Mouse (Mus musculus) liver (tissue): ENCODE data around the gene Dclre1b.

Experiments used
- DNase-seq: peaks from one replicate; pipeline ENCODE4 v3.0.0-alpha.2; 2020; ENCODE audit warnings: mixed read lengths

Dclre1b gene

DNA sequence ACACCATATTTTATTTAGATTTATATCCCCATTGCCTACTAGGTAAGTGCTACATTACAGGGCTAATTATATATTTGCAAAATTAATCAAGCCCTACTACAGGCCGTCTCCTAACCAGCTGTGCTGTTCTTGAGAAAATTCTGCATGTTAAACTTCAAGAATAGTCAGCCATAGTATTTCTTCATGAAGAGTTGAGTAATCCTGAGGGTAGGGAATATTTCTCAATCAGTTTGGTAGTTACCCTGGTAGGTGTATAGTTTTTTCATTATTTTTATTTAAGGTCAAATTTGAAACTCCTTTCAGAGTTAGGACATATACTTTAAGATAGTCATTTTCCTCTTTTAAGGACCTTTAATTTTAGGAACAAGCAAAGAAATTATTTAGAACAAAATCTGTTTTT is 3.6 kb downstream of the Dclre1b start:
- no peak for DNase-seq

DNA sequence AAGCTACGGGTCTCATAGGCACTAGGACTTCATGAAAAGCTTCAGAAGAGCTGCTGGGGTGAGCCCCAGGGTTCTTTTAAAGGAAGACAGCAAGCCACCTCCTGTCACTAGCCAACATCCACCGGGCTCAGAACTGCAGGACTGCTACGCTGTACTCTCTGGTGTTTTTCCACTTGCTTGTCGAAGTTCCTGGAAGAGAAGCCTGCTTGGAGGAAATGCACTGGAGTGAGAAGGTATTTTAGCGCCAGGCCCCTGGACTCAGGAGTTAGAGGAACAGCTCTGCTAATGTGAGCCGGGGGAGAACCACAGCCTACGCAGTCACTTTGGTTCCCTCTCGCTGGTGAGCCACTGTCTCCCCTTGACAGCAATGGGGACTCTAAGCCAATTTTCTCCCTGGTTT is 6.4 kb downstream of the Dclre1b start:
- no peak for DNase-seq

DNA sequence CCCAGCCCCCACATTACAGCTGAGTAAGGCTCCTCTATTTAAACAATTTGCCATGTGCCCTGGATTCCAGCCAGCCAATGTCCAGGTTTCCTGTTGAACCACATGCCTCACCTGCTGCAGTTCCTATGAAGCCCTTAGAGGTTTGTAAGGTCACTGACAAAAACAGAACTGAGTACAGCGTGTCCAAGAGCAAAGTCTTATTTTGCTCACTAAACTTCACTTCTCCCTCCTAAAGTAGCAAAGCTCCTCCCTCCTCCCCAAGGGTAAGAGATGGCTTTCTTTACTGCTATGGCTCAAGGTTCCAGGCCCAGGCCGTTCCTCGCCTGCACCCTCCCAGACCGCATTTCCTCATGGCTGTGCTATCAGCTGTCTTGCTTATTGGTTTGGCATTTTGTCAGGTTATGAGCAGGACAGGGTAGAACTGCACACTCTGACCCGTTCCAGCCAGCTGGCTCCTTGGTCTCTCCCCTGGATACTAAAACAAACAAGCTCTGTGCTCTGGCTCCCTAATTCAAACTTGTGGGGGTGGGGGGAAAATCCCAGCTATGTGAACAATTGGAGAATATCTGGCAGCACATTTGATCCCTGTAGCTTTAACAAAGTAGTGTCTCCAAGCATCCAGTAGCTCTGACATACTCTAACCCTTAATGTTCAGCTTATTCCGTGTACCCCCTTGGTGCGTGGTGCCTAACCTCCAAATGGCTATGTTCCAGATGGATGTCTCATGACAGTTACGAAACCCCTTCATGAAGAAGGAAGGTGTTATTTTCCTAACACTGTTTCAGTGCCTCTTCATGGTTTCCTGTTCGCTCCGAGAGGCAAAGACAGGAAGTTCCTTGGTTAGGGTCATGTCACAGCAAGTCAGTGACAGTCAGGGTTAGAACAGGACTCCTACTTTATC is 7.4 kb downstream of the Dclre1b start:
- DNase-seq = peak; percentile 70

DNA sequence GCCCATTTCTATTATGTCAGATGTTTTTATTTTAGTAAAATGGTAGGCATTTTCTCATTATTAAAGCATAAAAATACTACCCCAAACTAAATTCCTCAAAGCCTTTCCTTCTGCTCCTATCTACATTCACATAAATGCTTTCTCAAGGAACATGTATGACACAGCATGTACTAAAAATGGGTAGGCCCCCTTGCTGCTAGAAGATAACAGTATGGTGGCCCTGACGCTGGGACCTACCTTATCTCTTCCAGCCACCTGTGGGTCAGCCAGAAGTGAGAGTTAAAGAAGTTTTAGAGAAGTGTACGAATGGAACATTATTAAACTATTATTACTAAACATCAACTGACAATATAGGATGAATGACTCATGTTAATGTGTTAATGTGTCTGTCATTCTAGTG is 9.7 kb downstream of the Dclre1b start:
- peak; percentile 84 for DNase-seq

DNA sequence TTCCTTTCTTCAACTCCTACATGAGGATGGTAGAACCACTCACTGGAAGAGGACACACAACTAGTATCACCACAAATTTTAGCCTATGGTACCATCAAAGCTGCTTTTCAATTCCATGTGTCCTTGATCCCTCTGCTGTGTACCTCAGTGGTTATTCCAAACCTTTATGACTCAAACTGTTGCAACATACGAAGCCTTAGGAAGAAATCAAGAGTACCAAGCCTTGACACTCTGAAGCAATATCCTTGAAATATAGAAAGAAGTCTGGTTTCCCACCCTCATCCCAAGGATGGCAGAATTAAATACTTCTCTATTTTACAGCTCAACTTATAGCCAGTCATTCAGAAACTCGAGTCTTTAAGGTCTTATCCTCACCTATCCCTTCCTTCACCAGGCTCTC is 12.9 kb downstream of the Dclre1b start:
- no peak for DNase-seq

DNA sequence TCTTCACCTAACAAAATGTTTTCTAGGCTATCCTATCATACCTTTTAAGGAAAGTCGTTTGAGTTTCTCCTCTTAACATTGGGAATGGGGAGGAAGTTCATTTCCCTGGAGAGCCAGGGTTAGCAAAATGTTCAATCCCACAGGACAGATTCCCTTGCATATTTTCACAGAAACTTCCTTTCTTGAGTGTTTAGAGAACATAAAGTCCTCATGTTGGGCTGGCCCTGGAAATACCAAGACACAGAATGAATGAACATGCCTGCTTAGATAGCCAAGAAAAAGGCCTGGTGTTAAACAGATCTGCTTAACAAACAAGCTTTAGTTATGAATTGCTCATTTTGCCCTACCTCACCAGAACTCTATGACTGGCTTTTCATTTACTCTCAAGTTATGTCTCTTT is 16.7 kb downstream of the Dclre1b start:
- no peak for DNase-seq

DNA sequence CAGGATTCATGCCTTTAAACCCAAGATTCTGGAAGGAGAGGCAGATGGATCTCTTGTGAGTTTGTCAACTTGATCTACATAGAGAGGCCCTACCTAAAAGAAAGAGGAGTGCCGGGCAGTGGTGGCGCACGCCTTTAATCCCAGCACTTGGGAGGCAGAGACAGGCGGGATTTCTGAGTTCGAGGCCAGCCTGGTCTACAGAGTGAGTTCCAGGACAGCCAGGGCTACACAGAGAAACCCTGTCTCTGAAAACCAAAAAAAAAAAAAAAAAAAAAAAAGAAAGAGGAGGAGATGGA is 17.2 kb downstream of the Dclre1b start:
- DNase-seq = peak; percentile 34

DNA sequence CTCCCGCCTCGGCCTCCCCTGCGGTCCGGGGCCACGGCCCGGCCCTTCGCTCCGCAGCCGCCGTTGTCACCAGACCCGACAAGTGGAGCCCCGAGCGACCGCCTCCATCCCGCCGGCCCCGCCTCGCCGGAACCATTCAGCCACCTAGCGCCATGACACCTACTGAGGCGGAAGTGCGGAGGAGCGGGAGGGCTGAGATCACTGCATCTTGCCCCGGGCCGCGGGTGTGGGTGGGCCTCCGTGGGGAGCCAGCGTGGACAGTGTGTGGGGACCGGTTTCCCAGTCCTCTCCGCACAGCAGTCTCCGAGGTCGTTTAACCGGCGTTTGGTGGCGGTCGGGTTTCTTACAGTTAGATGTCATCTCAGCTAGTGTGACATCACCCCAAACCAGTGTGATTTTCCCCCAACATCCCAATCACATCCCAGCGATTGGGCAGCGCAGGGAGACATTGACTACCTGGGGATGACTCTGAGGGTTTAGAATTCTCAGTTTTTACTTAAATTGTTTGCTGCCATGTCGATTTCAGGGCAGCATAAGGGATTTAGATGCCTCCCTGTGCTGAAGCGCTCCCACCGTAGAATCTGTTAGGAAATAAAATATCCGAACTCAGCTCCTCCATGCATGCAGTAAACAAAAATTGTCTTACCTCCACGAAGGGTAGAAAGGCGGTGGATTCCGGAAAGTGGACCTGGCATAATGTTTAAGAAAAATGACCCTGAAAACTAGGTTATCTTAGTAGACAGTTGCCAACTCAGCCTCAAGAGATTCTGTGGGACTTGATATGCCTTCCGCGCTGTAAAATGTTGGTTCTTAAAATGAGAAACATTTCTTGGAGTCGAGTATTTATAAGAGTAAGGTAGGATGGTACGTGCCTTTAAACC is 17.8 kb downstream of the Dclre1b start, which contains the start of gene Hipk1:
Gene Hipk1, minus strand, starts transcription at position 334 of the 881 bp plus-strand sequence.
- DNase-seq = peak; percentile 96

DNA sequence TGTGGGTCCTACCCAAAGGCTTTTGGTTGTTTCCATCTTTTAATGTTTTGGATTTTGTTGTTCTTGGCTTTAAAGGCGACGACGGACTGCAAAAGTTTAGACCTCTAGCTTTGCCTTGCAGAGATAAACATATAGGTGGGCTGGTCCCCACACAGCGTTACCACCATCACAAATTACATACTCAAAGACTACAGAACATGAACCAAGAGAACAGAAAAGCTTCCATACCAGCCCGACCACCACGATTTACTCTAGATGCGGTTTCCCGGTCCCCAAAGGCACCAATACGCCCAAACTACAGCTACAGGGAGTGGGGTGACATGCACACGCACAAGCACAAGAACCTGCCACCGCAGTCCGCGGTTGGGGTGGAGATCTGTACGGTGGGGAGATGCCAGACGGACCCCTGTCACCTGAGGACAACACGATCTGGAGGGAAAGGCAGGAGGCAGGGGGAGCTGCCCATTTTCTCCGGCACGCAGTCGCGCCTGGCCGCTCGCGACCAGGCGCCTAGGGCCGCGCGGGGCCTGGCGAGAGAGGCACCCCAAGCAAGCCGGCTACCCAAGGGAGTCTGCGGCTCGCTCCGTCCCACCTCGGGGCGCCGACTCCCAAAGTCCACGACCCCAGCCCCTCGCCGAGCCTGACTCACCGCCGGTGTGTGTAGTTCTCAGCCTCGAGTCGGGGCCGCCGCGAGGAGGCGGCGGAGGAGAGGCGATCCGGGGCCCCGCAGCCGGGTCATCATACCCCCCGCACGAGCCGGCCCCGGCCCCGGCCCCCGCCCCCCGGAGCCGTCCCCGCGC is 18.7 kb downstream of the Dclre1b start:
- peak; percentile 59 for DNase-seq

DNA sequence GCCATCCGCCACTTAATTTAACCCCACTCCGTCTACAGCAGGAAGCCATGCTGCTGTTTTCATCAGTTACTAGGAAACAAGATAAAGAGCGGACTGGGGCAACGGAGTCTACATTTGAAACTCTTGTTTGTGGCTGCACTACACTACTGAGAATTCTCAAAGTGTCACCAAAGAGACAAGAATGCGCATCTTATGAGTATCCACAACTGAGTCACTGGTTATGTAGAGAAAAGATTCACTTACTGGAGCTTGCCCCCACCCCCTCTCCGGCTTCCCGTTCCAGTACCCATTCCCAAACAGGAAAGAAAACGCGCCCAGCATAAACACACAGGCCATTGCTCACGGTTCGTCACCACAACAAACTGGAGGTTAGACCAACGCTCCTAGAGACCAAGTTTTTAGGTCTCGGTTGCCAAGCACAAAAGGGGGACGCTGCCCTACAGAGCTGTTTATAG is 19.3 kb downstream of the Dclre1b start:
- peak; percentile 62 for DNase-seq

DNA sequence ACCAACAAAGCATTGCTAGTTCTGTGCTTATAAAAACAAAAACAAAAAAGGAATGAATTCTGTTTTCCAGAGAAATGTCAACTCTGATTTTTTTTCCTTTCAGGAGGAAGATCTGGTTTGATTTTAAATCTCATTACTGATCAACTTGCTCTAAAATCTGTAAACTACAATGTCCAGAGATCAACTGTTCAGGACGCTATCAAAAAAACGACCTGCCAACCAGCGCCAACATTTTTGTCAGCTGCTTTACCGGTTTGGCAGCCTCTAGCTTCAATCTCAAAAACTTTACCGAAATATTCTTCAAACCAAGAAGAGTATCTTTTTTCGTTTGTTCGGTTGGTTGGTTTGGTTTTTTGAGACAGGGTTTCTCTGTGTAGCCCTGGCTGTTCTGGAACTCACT is 20.1 kb downstream of the Dclre1b start:
- DNase-seq = no peak

DNA sequence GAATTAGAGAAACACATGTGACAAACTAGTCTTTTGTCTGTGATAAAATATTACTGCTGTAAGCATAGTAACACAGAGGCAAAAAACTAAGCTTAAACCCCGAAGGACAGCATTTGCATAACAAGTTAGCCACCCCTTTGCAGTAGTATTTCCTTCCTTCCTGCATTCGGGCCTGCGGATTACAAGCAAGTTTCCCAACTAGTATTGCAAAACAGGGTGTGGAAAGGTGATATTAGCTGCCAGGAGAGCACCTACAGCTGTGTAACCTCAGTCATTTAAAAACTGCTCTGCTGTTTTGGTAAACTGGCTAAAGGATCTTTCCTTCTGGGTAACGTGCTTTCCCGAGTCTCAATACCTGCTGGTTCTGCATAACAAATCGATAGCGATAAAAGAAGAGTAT is 22.0 kb downstream of the Dclre1b start:
- DNase-seq = no peak

DNA sequence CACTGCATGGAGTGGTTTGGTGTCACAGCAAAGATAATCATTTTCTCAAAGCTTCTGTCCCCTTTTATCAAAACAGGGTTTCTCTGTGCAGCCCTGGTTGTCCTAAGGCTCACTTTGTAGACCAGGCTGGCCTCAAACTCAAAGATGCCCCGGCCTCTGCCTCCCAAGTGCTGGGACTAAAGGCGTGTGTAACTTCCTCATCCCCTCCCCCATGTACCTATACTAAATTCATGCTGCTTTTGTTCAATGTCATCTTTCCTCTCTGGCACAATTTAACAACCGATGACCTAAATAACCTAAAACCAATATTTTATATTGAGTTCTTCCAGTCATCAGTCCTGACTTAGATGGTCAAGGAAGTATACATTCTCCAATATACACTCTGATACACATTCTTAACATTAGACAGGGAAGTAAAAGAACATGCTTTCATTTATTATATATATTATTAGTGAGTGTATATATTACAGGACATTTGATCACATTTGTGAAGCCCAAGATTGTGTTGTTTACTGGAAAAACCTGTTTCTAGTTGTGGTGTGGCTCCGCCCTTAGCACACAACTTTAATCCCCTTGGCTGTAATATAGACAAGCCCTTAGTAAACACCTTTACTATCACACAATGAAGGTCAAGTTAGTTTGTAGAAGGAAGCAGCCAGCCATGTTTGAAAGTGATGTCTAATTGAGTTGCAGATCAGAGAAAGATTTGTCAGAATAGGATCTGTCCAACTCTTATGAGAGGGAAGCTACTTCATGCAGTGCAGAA is 26.2 kb downstream of the Dclre1b start:
- no peak for DNase-seq

DNA sequence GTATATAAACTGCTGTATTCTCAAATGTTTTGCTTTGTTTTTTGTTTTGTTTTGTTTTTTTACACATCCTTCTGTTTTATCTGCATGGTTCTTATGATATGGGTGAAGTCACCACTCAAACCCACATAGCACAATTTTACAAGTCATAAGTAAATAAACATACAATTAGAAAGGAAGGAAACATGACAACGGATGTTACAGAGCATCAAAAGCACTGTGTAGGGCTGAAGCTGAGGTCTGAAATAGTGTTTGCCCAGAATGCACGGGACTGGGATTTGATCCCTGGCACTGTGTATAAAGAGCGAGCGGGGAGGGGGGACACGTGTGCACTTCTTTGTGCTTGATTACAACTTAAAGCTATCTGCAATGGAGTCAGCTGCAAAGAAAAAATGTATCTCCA is 28.5 kb downstream of the Dclre1b start:
- DNase-seq = no peak

DNA sequence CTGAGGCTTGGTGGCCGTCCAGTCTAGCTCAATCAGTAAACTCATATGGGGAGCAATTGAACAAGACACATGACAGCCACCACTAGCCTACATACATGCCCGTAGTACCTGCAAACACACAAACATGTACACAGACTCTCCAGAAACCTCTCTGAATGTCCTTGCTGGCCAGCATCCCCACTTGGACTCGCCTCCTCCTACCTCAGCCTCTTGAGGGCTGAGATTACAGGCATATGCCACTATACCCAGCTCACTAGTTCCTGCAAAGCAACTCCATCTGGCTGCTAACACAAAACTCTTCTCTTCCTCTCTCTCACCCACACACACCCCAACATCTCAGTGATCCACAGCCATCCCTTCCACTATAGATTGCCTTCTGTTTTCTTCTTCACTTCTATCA is 29.0 kb downstream of the Dclre1b start:
- no peak for DNase-seq

DNA sequence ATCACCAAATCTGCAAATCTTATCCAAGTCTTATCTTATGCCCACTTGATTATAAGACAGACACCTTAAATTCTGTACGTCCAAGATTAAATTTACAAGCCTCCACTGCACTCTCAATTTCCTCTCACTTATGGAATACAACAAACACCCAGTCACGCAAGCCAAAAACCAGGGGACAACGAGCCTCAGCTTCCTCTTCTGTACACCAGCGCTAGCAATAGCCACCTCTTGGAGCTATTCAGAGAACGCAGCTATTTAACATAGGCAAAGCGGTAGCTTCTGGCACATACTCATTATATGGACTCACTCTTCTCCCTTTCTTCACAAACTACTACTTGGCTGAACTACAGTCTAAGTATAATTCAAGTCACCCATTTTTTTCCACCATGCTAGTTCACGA is 30.1 kb downstream of the Dclre1b start:
- DNase-seq = no peak

DNA sequence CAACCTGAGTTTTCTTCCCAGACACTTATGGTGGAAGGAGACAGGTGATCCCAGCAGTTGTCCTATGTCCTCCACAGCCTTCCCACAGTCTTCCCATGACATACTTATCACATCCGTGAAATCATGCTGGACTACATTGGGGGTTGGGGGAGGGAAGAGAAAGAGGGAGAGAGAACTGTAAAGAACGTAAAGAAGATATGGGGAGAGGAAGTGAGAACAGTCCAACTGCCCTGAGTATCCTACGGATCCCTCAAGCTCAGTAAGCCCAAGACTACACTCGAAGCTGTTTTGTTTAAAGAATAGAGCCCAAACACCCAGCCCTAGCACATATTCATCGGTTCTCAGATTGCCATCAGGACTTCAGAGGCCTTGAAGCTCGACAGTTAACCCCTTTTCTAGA is 30.6 kb downstream of the Dclre1b start:
- no peak for DNase-seq

DNA sequence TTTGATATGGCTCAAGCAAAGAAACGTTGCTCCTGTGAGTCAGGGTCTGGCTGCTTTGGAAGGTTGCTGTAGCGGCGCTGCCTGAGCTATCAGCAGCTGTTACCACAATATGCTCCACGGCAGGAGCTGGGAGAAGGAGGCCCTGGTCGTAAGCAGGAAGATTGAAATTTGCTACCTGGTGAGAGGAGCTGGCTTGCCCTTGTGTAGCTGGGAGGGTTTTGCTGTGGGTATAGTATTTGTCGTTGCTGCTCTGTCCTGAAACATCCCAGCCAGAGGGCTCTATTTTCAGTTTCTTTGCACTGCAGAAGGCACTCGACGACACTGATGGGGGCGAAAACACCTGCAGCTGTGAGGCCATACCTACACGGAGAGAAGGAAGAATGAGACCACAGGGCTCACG is 31.3 kb downstream of the Dclre1b start:
- DNase-seq = no peak

DNA sequence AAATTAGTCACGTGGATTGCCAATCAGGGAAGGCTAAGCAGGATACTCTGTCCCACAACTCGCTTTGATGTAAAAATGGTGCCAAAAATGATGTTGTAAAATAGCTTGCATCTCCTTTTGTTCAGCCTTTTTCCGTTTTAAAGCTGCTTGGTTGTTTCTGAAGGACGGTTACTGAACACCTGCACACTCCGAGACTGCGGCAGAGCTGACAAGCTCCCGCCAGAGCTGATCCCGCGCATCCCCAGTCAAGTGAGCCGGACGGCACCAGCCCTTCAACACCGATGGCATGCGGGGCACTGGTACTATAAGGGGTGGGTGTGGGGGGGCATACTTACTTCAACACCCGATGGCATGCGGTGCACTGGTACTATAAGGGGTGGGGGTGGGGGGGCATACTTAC is 35.2 kb downstream of the Dclre1b start:
- no peak for DNase-seq

DNA sequence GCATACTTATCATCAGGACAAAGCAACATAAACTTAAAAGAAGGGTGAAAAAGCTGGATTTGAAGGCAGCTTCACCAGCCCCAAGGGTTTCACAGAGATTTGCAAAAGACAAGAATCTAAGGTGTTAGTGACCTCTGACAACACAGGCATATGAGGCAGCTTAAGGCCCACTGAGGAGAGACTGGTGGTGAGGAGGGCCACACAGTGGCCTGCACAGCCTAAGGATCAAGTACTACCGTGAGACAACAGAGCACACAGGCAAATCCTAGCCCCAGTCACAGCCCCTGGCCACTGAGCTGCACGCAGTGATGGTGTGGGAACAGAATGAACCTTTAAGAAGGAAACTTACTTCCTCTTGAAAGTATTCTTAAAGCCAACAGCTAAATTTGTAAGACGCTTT is 35.7 kb downstream of the Dclre1b start:
- no peak for DNase-seq

DNA sequence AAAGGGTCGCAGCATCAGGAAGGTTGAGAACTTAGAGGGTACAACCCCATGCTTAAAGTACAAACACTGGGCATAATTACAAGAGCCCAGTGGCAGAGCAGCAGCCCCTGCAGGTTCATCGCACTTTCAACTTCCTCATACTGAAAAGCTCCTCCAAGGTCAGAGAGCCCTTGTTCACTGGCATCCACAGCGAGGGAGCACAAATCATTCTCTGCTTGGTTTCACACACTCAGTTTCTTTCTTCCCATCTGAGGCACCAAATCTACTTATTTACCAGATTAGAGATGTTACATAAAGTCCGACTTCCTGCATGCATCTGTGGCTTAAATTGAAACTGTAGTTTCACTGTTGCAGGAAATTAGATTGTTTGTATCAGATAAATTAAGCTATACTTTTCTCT is 36.4 kb downstream of the Dclre1b start:
- DNase-seq = no peak

DNA sequence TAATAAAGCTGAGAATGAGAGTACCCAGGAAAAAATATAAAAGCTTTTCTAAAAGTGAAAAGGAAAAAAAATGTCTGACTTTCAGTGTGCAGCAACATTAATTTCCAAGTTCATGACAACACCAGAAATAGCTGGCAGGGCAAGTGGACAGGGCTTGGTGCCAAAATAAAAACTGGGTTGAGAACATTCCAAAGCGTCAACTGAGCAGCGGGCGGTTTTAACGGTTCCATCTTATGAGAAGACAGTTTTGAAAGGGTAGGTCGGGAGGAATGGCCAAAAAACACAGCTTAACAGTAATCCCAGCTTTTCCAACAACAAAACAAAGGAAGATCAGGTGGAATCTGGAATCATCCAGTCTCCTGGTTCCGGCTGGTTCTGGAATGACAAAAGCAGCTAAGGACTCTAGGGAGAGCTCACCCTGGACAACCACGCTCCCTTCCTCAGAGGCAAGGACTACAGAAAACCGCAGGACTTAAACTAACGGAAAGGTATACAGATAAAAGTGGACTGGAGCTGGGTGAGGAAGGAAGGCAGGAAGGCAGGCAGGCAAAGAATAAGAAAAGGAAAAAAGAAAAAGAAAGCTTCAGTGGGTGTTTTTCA is 37.6 kb downstream of the Dclre1b start:
- no peak for DNase-seq
